Mouse (Mus musculus) neural tube, embryonic 11.5 days (tissue): ENCODE results near the gene Pkig. TPM values are rescaled to one million over a fixed set of nuclear protein-coding genes. Genes with fewer than 3 reads are reported as not detected.

Experiments used
- ATAC-seq: fragments of 200-750 bp; cut with Nextera tagmentation; 2 replicates; pipeline ENCODE4 v1.8.0; 2017; ENCODE audit warnings: moderate number of reproducible peaks, mild to moderate bottlenecking, moderate TSS enrichment, moderate library complexity; ENCODE audit not compliant: insufficient read depth, low FRiP score, low TSS enrichment
- DNase-seq: peaks from one replicate; pipeline ENCODE4 v3.0.0-alpha.2; 2015; ENCODE audit warnings: low spot score
- H3K27ac ChIP-seq: fragments of 300-500 bp; sonication (generic); 2 replicates; pipeline ENCODE4 v1.5.1; 2014; ENCODE audit warnings: low read depth, mild to moderate bottlenecking, low read length
- H3K27me3 ChIP-seq: fragments of 300-500 bp; sonication (generic); 2 replicates; pipeline ENCODE4 v1.6.1; 2014; ENCODE audit warnings: mild to moderate bottlenecking, low read length, mixed read lengths; ENCODE audit not compliant: control insufficient read depth, insufficient read depth
- H3K36me3 ChIP-seq: fragments of 300-500 bp; sonication (generic); 2 replicates; pipeline ENCODE4 v1.6.1; 2014; ENCODE audit warnings: mild to moderate bottlenecking, low read length, moderate library complexity, mixed read lengths; ENCODE audit not compliant: control insufficient read depth, insufficient read depth
- H3K4me1 ChIP-seq: fragments of 300-500 bp; sonication (generic); 2 replicates; pipeline ENCODE4 v1.6.1; 2014; ENCODE audit warnings: low read length, mixed read lengths; ENCODE audit not compliant: control insufficient read depth, insufficient read depth
- H3K4me2 ChIP-seq: fragments of 300-500 bp; sonication (generic); 2 replicates; pipeline ENCODE4 v1.6.1; 2014; ENCODE audit warnings: low read depth, mild to moderate bottlenecking, moderate library complexity
- H3K4me3 ChIP-seq: fragments of 300-500 bp; sonication (generic); 2 replicates; pipeline ENCODE4 v1.5.1; 2014; ENCODE audit warnings: low read depth, low read length
- H3K9ac ChIP-seq: fragments of 300-500 bp; sonication (generic); 2 replicates; pipeline ENCODE4 v1.6.1; 2014; ENCODE audit warnings: mild to moderate bottlenecking, low read length
- H3K9me3 ChIP-seq: fragments of 300-500 bp; sonication (generic); 2 replicates; pipeline ENCODE4 v1.6.1; 2016; ENCODE audit warnings: low read length; ENCODE audit not compliant: control insufficient read depth
- WGBS: fragments of 180-500 bp; shearing (Covaris S2); extraction: QIAGEN DNeasy Blood & Tissue Kit; methylation state at CpG from one replicate; pipeline ENCODE4 v1.1.7; 2014; 5-methylcytosine and 5-hydroxymethylcytosine counted together
- polyA plus RNA-seq: library from polyadenylated mRNA; unstranded; fragments of >200 nt; fragmentation: Nextera tagmentation; extraction: Ambion mirVana; gene quantifications from 2 replicates; pipeline ENCODE4 v1.2.1, GENCODE M21; 2014

Pkig gene
- 130 and 134 TPM in 2 replicates for polyA plus RNA-seq

DNA sequence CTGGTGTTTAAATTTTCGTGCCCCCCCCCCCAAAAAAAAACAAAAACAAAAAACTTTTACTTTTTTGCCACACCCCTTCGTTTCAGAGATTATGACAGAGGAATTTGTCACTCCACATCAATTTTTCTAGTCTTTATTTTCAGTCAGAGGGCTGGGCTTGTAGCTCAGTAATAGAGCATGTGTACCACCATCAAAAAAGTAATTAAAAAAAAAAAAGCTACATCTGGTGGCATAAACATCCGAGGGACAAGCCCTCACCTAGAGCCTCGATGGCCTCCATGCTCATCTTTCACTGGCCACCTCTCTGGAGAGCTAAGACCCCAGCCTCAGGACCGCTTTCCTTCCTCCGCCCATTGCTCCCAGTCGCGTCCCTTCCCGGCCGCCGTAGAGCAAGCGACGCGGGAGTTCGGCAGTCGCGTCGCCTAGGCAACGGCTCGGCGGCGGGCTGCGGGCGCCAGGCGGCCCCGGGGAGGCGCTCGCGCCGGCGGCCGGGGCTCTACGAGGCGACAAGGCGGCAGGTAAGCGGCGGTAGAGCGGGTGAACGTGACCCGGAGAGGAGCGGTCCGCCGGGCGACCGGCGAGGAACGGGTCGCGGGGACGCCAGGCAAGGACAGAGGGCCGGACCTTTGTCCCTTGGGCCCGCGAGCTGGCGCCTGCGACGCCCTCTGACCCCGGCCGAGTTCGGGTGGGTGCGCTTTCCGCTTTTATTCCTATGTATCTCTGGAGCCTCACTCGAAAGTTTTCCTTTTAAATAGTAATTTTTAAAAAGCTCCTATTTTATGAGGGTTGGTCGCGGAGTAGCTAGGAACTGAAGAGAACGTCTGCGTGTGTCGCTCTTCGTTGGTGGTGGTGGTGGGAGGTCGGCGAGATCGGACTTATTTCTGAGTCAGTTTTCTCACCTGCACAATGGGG, at the start of gene Pkig:
TSS of gene Pkig (plus strand) at position 412 of the 912 bp plus-strand sequence.
- DNase-seq: peak; percentile 93
- WGBS: under 1% methylated on average over 71 of the region's 71 CpGs
- Histone ChIP-seq H3K4me3 (peak within 1 kb of the TSS; percentile 79), H3K4me1 (peaks cover 13% of the 10 kb centered on the region), H3K9ac (peak within 1 kb of the TSS; percentile 89), H3K36me3 (no peaks in the 10 kb centered on the region), H3K9me3 (no peaks in the 10 kb centered on the region), H3K4me2 (peak within 1 kb of the TSS; percentile 63), H3K27me3 (no peaks in the 10 kb centered on the region), H3K27ac (peak within 1 kb of the TSS; percentile 76)
- ATAC-seq: peak; percentile 84

DNA sequence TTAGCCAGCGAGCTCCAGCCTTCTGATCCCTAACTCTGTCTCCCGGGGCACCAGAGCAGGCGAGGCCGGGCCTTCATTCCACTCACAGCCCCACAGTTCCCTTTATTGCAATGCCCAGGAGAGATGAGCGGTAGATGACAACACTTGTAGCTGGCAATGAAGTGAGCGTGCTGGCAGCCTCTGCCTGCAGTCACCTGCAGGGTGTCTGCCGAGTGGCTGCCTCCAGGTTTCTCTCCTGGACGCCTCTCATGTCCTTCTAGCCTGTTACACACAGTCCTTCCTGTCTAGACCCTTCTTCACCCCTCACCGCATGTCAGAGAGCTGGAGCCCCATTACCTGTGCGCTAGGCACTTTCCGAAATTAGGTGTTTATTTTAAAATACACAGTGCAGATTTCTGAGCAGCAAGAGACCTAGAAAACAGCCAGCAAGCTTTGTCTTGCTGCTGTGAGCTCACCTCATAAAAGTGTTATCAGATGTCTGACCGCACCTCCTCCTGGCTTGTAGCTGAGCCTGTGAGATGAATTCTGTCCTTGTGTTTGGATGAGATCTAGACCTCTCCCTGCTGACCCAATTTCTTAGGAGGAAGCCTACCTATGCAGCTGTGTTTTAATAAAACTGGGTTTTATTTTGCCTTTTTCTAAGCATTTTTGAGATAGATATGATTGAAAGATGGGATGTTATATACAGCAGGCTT, 48.8 kb upstream of the Pkig start:
- no peaks in the 10 kb centered on the region for H3K4me1 ChIP-seq
- H3K27me3 ChIP-seq: no peaks in the 10 kb centered on the region
- ATAC-seq: no peak
- peaks cover 3% of the 10 kb centered on the region for H3K36me3 ChIP-seq
- no peak overlapping the region for H3K9ac ChIP-seq
- no peak overlapping the region for H3K27ac ChIP-seq
- no peak overlapping the region for H3K4me2 ChIP-seq
- no peak for DNase-seq
- H3K9me3 ChIP-seq: no peaks in the 10 kb centered on the region
- no peak overlapping the region for H3K4me3 ChIP-seq
- WGBS: 90% methylated on average over 12 of the region's 12 CpGs

DNA sequence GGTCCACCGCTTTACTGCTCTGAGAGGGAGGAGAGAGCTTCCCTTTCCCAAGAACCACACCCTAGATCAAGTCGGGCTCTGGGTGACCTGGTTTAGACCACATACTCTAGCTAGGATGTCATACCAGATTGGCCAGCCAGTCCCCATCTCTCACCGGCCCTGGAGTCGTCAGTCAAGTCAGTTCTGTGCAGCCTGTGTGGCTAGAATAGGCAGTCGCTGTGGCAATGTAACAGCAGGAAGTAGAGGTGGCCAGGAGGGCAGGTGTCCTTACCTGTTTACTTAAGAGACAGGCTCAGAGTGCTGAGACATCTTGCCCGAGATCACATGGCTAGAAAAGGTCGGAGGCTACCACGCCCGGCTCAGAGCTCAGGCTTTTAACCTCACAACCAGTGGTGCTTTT, 47.0 kb upstream of the Pkig start:
- DNase-seq: no peak
- Histone ChIP-seq H3K4me1 (no peaks in the 10 kb centered on the region), H3K4me3 (no peak overlapping the region), H3K27me3 (no peaks in the 10 kb centered on the region), H3K4me2 (no peak overlapping the region), H3K9ac (no peak overlapping the region), H3K27ac (no peak overlapping the region), H3K36me3 (peaks cover 5% of the 10 kb centered on the region), H3K9me3 (no peaks in the 10 kb centered on the region)
- ATAC-seq: no peak
- 85% methylated on average over 9 of the region's 9 CpGs for WGBS

GRCm38 (mm10) chr2:163613206-163613605, 45.0 kb upstream of the Pkig start:
- H3K9ac ChIP-seq: no peak overlapping the region
- WGBS: 95% methylated on average over 5 of the region's 5 CpGs
- no peak overlapping the region for H3K27ac ChIP-seq
- DNase-seq (no peak), ATAC-seq (no peak)
- no peaks in the 10 kb centered on the region for H3K4me1 ChIP-seq
- peaks cover 7% of the 10 kb centered on the region for H3K36me3 ChIP-seq
- no peaks in the 10 kb centered on the region for H3K27me3 ChIP-seq
- no peak overlapping the region for H3K4me2 ChIP-seq
- H3K4me3 ChIP-seq: no peak overlapping the region
- H3K9me3 ChIP-seq: no peaks in the 10 kb centered on the region

- DNase-seq (no peak), ATAC-seq (no peak)
- H3K27me3 ChIP-seq: no peaks in the 10 kb centered on the region
- 94% methylated on average over 4 of the region's 4 CpGs for WGBS
- no peaks in the 10 kb centered on the region for H3K9me3 ChIP-seq
- no peak overlapping the region for H3K4me3 ChIP-seq
- H3K4me1 ChIP-seq: no peaks in the 10 kb centered on the region
- H3K36me3 ChIP-seq: peaks cover 7% of the 10 kb centered on the region
- no peak overlapping the region for H3K9ac ChIP-seq
- H3K4me2 ChIP-seq: no peak overlapping the region
- H3K27ac ChIP-seq: no peak overlapping the region
These were observed 44.2 kb upstream of the Pkig start for GRCm38 (mm10) chr2:163613990-163614389.

GRCm38 (mm10) chr2:163615401-163615800, 42.8 kb upstream of the Pkig start:
- H3K36me3 ChIP-seq: peaks cover 7% of the 10 kb centered on the region
- no peaks in the 10 kb centered on the region for H3K9me3 ChIP-seq
- H3K4me3 ChIP-seq: no peak overlapping the region
- ATAC-seq (no peak), DNase-seq (no peak)
- no peak overlapping the region for H3K9ac ChIP-seq
- H3K27me3 ChIP-seq: no peaks in the 10 kb centered on the region
- no peak overlapping the region for H3K27ac ChIP-seq
- no peak overlapping the region for H3K4me2 ChIP-seq
- H3K4me1 ChIP-seq: no peaks in the 10 kb centered on the region
- 96% methylated on average over 9 of the region's 9 CpGs for WGBS

- ATAC-seq (no peak), DNase-seq (no peak)
- no peaks in the 10 kb centered on the region for H3K27me3 ChIP-seq
- H3K4me1 ChIP-seq: no peaks in the 10 kb centered on the region
- H3K27ac ChIP-seq: no peak overlapping the region
- H3K9me3 ChIP-seq: no peaks in the 10 kb centered on the region
- peaks cover 7% of the 10 kb centered on the region for H3K36me3 ChIP-seq
- WGBS: 90% methylated on average over 4 of the region's 4 CpGs
- H3K9ac ChIP-seq: no peak overlapping the region
- H3K4me3 ChIP-seq: no peak overlapping the region
- H3K4me2 ChIP-seq: no peak overlapping the region
These were observed 42.1 kb upstream of the Pkig start for GRCm38 (mm10) chr2:163615906-163616651.

GRCm38 (mm10) chr2:163616652-163617227, 41.4 kb upstream of the Pkig start:
- WGBS: 79% methylated on average over 3 of the region's 3 CpGs
- peaks cover 7% of the 10 kb centered on the region for H3K36me3 ChIP-seq
- H3K9ac ChIP-seq: no peak overlapping the region
- no peak overlapping the region for H3K4me2 ChIP-seq
- no peak overlapping the region for H3K4me3 ChIP-seq
- no peaks in the 10 kb centered on the region for H3K9me3 ChIP-seq
- no peaks in the 10 kb centered on the region for H3K4me1 ChIP-seq
- ATAC-seq (no peak), DNase-seq (no peak)
- no peaks in the 10 kb centered on the region for H3K27me3 ChIP-seq
- no peak overlapping the region for H3K27ac ChIP-seq
